Mouse (Mus musculus) limb, embryonic 13.5 days (tissue): ENCODE data around the gene Tdrd3. TPM values are rescaled to one million over a fixed set of nuclear protein-coding genes. Genes with fewer than 3 reads are reported as not detected.

Experiments used
- ATAC-seq: fragments of 200-750 bp; cut with Nextera tagmentation; 2 replicates; pipeline ENCODE4 v1.8.0; 2017; ENCODE audit warnings: low read depth, moderate number of reproducible peaks, moderate TSS enrichment; ENCODE audit not compliant: low FRiP score
- H3K27ac ChIP-seq: fragments of 300-500 bp; sonication (generic); 2 replicates; pipeline ENCODE4 v1.5.1; 2015; ENCODE audit warnings: inconsistent platforms, mild to moderate bottlenecking, moderate library complexity
- H3K27me3 ChIP-seq: fragments of 300-500 bp; sonication (generic); 2 replicates; pipeline ENCODE4 v1.6.1; 2015; ENCODE audit warnings: mild to moderate bottlenecking, inconsistent platforms
- H3K36me3 ChIP-seq: fragments of 300-500 bp; sonication (generic); 2 replicates; pipeline ENCODE4 v1.6.1; 2015; ENCODE audit warnings: inconsistent platforms, mild to moderate bottlenecking, moderate library complexity
- H3K4me1 ChIP-seq: fragments of 300-500 bp; sonication (generic); 2 replicates; pipeline ENCODE4 v1.6.1; 2015; ENCODE audit warnings: inconsistent platforms
- H3K4me2 ChIP-seq: fragments of 300-500 bp; sonication (generic); replicated peaks from 2 replicates; pipeline ENCODE4 v1.6.1; 2015; ENCODE audit warnings: inconsistent platforms, mild to moderate bottlenecking, moderate library complexity
- H3K4me3 ChIP-seq: fragments of 300-500 bp; sonication (generic); 2 replicates; pipeline ENCODE4 v1.5.1; 2015; ENCODE audit warnings: moderate library complexity, mild to moderate bottlenecking, inconsistent platforms
- H3K9ac ChIP-seq: fragments of 300-500 bp; sonication (generic); 2 replicates; pipeline ENCODE4 v1.6.1; 2015; ENCODE audit warnings: mild to moderate bottlenecking, inconsistent platforms
- H3K9me3 ChIP-seq: fragments of 300-500 bp; sonication (generic); 2 replicates; pipeline ENCODE4 v1.6.1; 2016; ENCODE audit warnings: inconsistent platforms
- WGBS: fragments of 180-500 bp; shearing (Covaris S2); methylation state at CpG from one replicate; pipeline ENCODE4 v1.1.7; 2015; 5-methylcytosine and 5-hydroxymethylcytosine counted together
- polyA plus RNA-seq: library from polyadenylated mRNA; unstranded; fragments of >200 nt; fragmentation: Nextera tagmentation; extraction: Ambion mirVana; gene quantifications from 2 replicates; pipeline ENCODE4 v1.2.1, GENCODE M21; 2015

Gene Tdrd3
- polyA plus RNA-seq, 1 experiment from 2014 or later: 39.7 TPM

- H3K4me2 ChIP-seq: no peak overlapping the region
- H3K36me3 ChIP-seq: no peaks in the 10 kb centered on the region
- no peak for ATAC-seq
- no peak overlapping the region for H3K27ac ChIP-seq
- H3K9me3 ChIP-seq: no peaks in the 10 kb centered on the region
- WGBS: 92% methylated on average over 3 of the region's 3 CpGs
- no peaks in the 10 kb centered on the region for H3K4me1 ChIP-seq
- H3K4me3 ChIP-seq: no peak overlapping the region
- no peaks in the 10 kb centered on the region for H3K27me3 ChIP-seq
- no peak overlapping the region for H3K9ac ChIP-seq
Observed at GRCm38 (mm10) chr14:87582610-87583009, 166.2 kb downstream of the Tdrd3 start.
